Mouse (Mus musculus) heart, adult 2 months (tissue): ENCODE data around the gene Nomo1. TPM values are rescaled to one million over a fixed set of nuclear protein-coding genes. Genes with fewer than 3 reads are reported as not detected.

Experiments
- DNase-seq, 2 experiments: peaks; one replicate each; pipeline ENCODE4 v3.0.0; 2021
- H3K27ac ChIP-seq: fragments of 200-600 bp; 2 replicates; pipeline ENCODE4 v1.8.1; 2022
- H3K27me3 ChIP-seq: fragments of 200-500 bp; 2 replicates; pipeline ENCODE4 v1.6.1; 2012; ENCODE audit warnings: mild to moderate bottlenecking, low read length, inconsistent platforms, mixed read lengths; ENCODE audit not compliant: control insufficient read depth, insufficient read depth
- H3K36me3 ChIP-seq: fragments of 200-500 bp; 2 replicates; pipeline ENCODE4 v1.6.1; 2012; ENCODE audit warnings: low read length, inconsistent platforms; ENCODE audit not compliant: control insufficient read depth, insufficient read depth
- H3K4me1 ChIP-seq: fragments of 200-500 bp; 2 replicates; pipeline ENCODE4 v1.6.1; 2011; ENCODE audit warnings: low read length; ENCODE audit not compliant: control insufficient read depth, insufficient read depth
- H3K4me3 ChIP-seq: fragments of 200-600 bp; 2 replicates; pipeline ENCODE4 v1.8.1; 2022
- H3K79me2 ChIP-seq: fragments of 200-500 bp; replicated peaks from 2 replicates; pipeline ENCODE4 v1.6.1; 2012; ENCODE audit warnings: mild to moderate bottlenecking, inconsistent platforms, low read length, moderate library complexity, mixed read lengths; ENCODE audit not compliant: control insufficient read depth, insufficient read depth
- H3K9ac ChIP-seq: fragments of 200-500 bp; 2 replicates; pipeline ENCODE4 v1.6.1; 2012; ENCODE audit warnings: low read depth, mild to moderate bottlenecking, control low read depth, inconsistent platforms, low read length, mixed read lengths
- CTCF ChIP-seq: fragments of 200-600 bp; IDR thresholded peaks from 2 replicates; pipeline ENCODE4 v1.8.1; 2022; ENCODE audit warnings: antibody characterized with exemption, mild to moderate bottlenecking, moderate library complexity
- EP300 ChIP-seq: fragments of 200-500 bp; IDR thresholded peaks from 2 replicates; pipeline ENCODE4 v1.6.1; 2011; ENCODE audit warnings: low read depth, low read length, control low read depth; ENCODE audit not compliant: insufficient read depth
- POLR2A ChIP-seq: fragments of 200-500 bp; IDR thresholded peaks from 2 replicates; pipeline ENCODE4 v1.6.1; 2011; ENCODE audit warnings: mild to moderate bottlenecking, low read depth, low read length, control low read depth; ENCODE audit not compliant: insufficient read depth
- WGBS: fragments of 180-500 bp; shearing (Covaris S2); methylation state at CpG from one replicate; pipeline ENCODE4 v1.1.7; 2018; 5-methylcytosine and 5-hydroxymethylcytosine counted together
- intact Hi-C: fragments of 180-260 bp; cut with DNase I; formaldehyde crosslinking; loops from one replicate; pipeline ENCODE4 v1.15.1; 2025
- polyA plus RNA-seq: library from polyadenylated mRNA; depleted of rRNA; stranded (reverse); fragments of >200 nt; gene quantifications from 2 replicates; pipeline ENCODE4 v1.2.3, GENCODE M21; 2012
- total RNA-seq, 2 experiments: library from RNA; stranded (reverse); gene quantifications; 2 replicates each; pipeline ENCODE4 v1.2.3; 2021

The Nomo1 gene
- total and polyA plus RNA-seq, 3 experiments, result 49.1 to 91.7 (median 88.1) TPM

DNA sequence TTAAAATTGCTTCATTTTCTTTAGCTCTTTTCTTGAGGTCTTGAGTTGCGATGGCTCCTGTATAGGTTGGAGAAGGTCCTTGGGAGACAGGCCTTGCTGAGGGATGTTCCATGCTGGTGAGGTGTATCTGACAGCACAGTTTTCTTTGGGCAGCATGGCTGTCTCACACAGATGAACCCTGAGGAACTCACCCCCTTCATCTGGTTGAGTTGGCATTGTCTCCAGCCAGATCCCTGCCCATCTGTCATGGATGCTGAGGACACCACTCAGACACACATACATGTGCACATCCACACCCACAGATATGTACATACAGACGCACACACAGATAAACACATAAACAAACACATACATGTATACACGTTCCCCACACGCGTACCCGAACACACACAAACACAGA lies 29.8 kb downstream of the Nomo1 start:
- H3K9ac ChIP-seq, result no peak overlapping the region
- no peaks in the 10 kb centered on the region for H3K36me3 ChIP-seq
- 97% methylated on average over 6 of the region's 6 CpGs for WGBS
- intact Hi-C loops, result no loop called here
- H3K4me1 ChIP-seq, result no peaks in the 10 kb centered on the region
- H3K4me3 ChIP-seq, result no peak overlapping the region
- TF ChIP-seq CTCF (no peak), EP300 (no peak), POLR2A (no peak)
- no peak for DNase-seq
- no peaks in the 10 kb centered on the region for H3K79me2 ChIP-seq
- H3K27me3 ChIP-seq, result no peaks in the 10 kb centered on the region
- no peak overlapping the region for H3K27ac ChIP-seq

DNA sequence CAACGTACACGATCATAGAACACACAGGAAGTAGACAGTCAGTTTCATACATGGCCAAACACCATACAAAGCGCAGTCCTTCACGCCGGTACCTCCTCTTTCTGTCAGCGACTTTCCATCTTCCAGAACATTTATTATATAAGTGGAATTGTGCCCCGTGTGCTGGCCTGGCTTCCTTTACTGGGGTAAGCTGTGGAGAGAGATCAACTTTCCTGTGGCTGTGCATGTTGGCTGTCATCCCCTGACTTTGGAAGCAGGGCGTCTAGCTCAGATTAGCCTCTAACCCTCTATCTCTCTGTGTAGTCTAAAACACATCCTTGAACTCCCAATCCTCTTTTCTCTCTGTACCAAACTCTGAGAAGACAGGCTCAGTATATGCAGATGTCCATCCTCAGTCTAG lies 35.3 kb downstream of the Nomo1 start:
- TF ChIP-seq POLR2A (no peak), CTCF (no peak), EP300 (no peak)
- H3K4me3 ChIP-seq, result no peak overlapping the region
- no peak for DNase-seq
- intact Hi-C loops, result no loop called here
- no peaks in the 10 kb centered on the region for H3K4me1 ChIP-seq
- no peaks in the 10 kb centered on the region for H3K36me3 ChIP-seq
- H3K27ac ChIP-seq, result no peak overlapping the region
- H3K9ac ChIP-seq, result no peak overlapping the region
- WGBS, result 92% methylated on average over 8 of the region's 8 CpGs
- H3K27me3 ChIP-seq, result no peaks in the 10 kb centered on the region
- H3K79me2 ChIP-seq, result no peaks in the 10 kb centered on the region

- Histone ChIP-seq H3K4me3 (no peak overlapping the region), H3K4me1 (no peaks in the 10 kb centered on the region), H3K27ac (no peak overlapping the region), H3K36me3 (no peaks in the 10 kb centered on the region), H3K79me2 (no peaks in the 10 kb centered on the region), H3K27me3 (no peaks in the 10 kb centered on the region), H3K9ac (no peak overlapping the region)
- intact Hi-C loops, result no loop called here
- WGBS, result 84% methylated on average over 7 of the region's 7 CpGs
- DNase-seq, result no peak
- no peak for TF ChIP-seq EP300
- no peak for TF ChIP-seq CTCF
- no peak for TF ChIP-seq POLR2A
Measured at GRCm38 (mm10) chr7:46076844-46077243, 43.3 kb downstream of the Nomo1 start.

DNA sequence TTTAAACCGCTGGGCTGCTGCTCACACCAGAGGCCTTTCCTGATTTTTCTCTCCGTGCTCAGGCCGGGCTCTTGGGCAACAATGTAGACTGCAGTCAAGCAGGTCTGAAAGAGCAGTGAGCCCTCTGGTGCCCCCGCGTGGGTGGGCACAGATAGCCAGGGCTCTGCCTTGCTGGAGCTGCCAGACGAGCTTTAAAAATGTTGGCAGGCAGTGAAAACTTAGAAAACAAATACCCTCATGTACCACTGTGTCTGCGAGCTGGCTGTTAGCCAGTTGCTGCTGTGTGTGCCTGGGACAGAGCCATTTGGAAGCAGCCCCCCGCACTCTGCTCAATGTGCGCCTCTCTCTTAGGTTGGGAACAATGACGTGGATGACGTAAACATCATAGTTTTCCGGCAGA lies 44.2 kb downstream of the Nomo1 start:
- DNase-seq, result no peak
- Histone ChIP-seq H3K27ac (no peak overlapping the region), H3K4me1 (no peaks in the 10 kb centered on the region), H3K4me3 (no peak overlapping the region), H3K27me3 (no peaks in the 10 kb centered on the region), H3K36me3 (no peaks in the 10 kb centered on the region), H3K9ac (no peak overlapping the region), H3K79me2 (no peaks in the 10 kb centered on the region)
- TF ChIP-seq EP300 (no peak), CTCF (no peak), POLR2A (no peak)
- WGBS, result 88% methylated on average over 12 of the region's 12 CpGs
- intact Hi-C loops, result no loop called here

DNA sequence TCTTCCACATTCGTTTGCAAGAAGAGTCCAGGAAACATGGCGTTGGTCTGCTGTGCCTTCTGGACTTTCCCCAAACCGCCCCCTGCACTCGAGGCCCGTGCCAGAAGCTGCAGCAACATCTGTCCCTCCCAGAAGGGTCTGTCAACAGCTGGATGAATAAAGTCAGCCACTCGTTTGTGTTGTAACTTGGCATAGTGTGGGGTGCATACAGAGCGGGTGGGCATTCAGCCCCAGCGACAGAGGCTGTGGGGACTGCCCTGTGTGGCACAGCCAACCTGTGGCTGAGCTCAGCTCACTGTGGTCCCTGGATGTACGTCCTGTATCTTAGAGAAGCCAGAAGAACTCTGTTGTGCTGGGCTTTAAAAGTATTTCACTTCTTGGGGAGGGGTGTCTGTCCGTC lies 50.5 kb downstream of the Nomo1 start:
- H3K79me2 ChIP-seq, result no peaks in the 10 kb centered on the region
- no peaks in the 10 kb centered on the region for H3K4me1 ChIP-seq
- no peak for DNase-seq
- TF ChIP-seq EP300, result no peak
- TF ChIP-seq POLR2A, result no peak
- no peak for TF ChIP-seq CTCF
- no peak overlapping the region for H3K27ac ChIP-seq
- no peak overlapping the region for H3K4me3 ChIP-seq
- intact Hi-C loops, result no loop called here
- no peaks in the 10 kb centered on the region for H3K36me3 ChIP-seq
- no peaks in the 10 kb centered on the region for H3K27me3 ChIP-seq
- 66% methylated on average over 10 of the region's 10 CpGs for WGBS
- no peak overlapping the region for H3K9ac ChIP-seq

- Histone ChIP-seq H3K79me2 (no peaks in the 10 kb centered on the region), H3K4me3 (no peak overlapping the region), H3K27ac (no peak overlapping the region), H3K36me3 (no peaks in the 10 kb centered on the region), H3K27me3 (no peaks in the 10 kb centered on the region), H3K4me1 (no peaks in the 10 kb centered on the region), H3K9ac (no peak overlapping the region)
- WGBS, result 43% methylated on average over 16 of the region's 16 CpGs
- intact Hi-C loops, result no loop called here
- TF ChIP-seq EP300 (no peak), POLR2A (no peak)
- DNase-seq, result no peak
Measured at GRCm38 (mm10) chr7:46084839-46085513, 51.5 kb downstream of the Nomo1 start.
